Mouse (Mus musculus) neural tube, embryonic 14.5 days (tissue): Measurements from ENCODE around the gene Fam131a. TPM values are rescaled to one million over a fixed set of nuclear protein-coding genes. Genes with fewer than 3 reads are reported as not detected.

Experiments
- ATAC-seq: fragments of 200-750 bp; cut with Nextera tagmentation; 2 replicates; pipeline ENCODE4 v1.8.0; 2017; ENCODE audit warnings: low read depth, mild to moderate bottlenecking, moderate TSS enrichment, moderate library complexity
- H3K27ac ChIP-seq: fragments of 300-500 bp; sonication (generic); 2 replicates; pipeline ENCODE4 v1.5.1; 2014; ENCODE audit warnings: low read depth, mild to moderate bottlenecking, control low read depth, low read length, moderate library complexity, mixed read lengths
- H3K27me3 ChIP-seq: fragments of 300-500 bp; sonication (generic); 2 replicates; pipeline ENCODE4 v1.6.1; 2014; ENCODE audit warnings: low read length; ENCODE audit not compliant: control insufficient read depth, insufficient read depth
- H3K36me3 ChIP-seq: fragments of 300-500 bp; sonication (generic); 2 replicates; pipeline ENCODE4 v1.6.1; 2014; ENCODE audit warnings: low read length, mixed read lengths; ENCODE audit not compliant: control insufficient read depth, insufficient read depth
- H3K4me1 ChIP-seq: fragments of 300-500 bp; sonication (generic); 2 replicates; pipeline ENCODE4 v1.6.1; 2014; ENCODE audit warnings: low read length; ENCODE audit not compliant: control insufficient read depth, insufficient read depth
- H3K4me2 ChIP-seq: fragments of 300-500 bp; sonication (generic); 2 replicates; pipeline ENCODE4 v1.6.1; 2014; ENCODE audit warnings: mild to moderate bottlenecking, low read depth, low read length, control low read depth
- H3K4me3 ChIP-seq: fragments of 300-500 bp; sonication (generic); 2 replicates; pipeline ENCODE4 v1.5.1; 2014; ENCODE audit warnings: low read depth, low read length, control low read depth, mixed read lengths
- H3K9ac ChIP-seq: fragments of 300-500 bp; sonication (generic); replicated peaks from 2 replicates; pipeline ENCODE4 v1.6.1; 2014; ENCODE audit warnings: low read depth, mild to moderate bottlenecking, control low read depth, low read length, mixed read lengths
- H3K9me3 ChIP-seq: fragments of 300-500 bp; sonication (generic); 2 replicates; pipeline ENCODE4 v1.6.1; 2016; ENCODE audit warnings: low read length; ENCODE audit not compliant: control insufficient read depth
- WGBS: fragments of 180-500 bp; shearing (Covaris S2); extraction: QIAGEN DNeasy Blood & Tissue Kit; methylation state at CpG from one replicate; pipeline ENCODE4 v1.1.7; 2014; 5-methylcytosine and 5-hydroxymethylcytosine counted together
- polyA plus RNA-seq: library from polyadenylated mRNA; unstranded; fragments of >200 nt; fragmentation: Nextera tagmentation; extraction: Ambion mirVana; gene quantifications from 2 replicates; pipeline ENCODE4 v1.2.1, GENCODE M21; 2014

Fam131a gene
- polyA plus RNA-seq, 1 experiment from 2014 or later, result 48.2 TPM

GRCm38 (mm10) chr16:20672500-20672902 is 20.5 kb upstream of the Fam131a start:
- no peaks in the 10 kb centered on the region for H3K27me3 ChIP-seq
- peak overlapping the region; percentile 88 for H3K27ac ChIP-seq
- H3K4me2 ChIP-seq, result peak overlapping the region; percentile 96
- peaks cover 13% of the 10 kb centered on the region for H3K4me1 ChIP-seq
- H3K36me3 ChIP-seq, result peaks cover 21% of the 10 kb centered on the region
- peak overlapping the region; percentile 94 for H3K4me3 ChIP-seq
- peak; percentile 97 for ATAC-seq
- H3K9ac ChIP-seq, result peak overlapping the region; percentile 98
- under 1% methylated on average over 38 of the region's 38 CpGs for WGBS
- H3K9me3 ChIP-seq, result no peaks in the 10 kb centered on the region

DNA sequence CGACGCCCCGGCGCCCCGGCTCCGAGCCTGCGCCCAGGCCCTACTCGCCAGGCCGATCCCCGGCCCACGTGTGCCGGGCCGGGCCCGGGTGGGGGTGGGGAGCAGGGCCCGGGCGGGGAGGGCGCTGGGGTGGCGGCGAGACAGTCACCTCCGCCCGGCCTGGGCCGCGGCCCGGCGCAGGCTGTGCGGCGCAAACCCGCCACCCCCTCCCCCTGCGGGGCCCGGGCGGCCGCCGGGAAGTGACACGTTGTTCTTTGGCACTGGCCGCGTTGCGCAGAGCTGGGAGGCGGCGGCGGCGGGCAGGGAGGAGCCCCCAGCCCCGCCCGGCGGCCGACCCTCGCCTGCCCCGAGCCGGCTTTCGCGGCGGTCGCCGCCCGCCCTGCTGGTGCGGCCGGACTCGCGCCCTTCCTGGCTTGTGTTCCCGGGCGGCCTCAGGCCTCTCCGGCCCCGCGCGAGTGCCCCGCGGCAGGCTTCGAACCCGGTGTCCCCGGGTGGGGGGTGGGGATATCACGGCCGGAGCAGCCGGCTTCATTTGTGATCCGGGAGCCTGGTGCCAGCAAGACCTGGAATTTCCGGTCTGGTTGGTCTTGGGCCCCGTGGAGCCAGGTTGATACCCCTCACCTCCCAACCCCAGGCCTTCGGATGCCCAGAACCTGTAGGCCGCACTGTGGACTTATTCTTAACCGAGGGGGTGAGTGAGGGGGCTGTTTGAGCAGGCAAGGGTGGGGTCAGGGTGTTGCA is 19.9 kb upstream of the Fam131a start:
- no peaks in the 10 kb centered on the region for H3K9me3 ChIP-seq
- peak overlapping the region; percentile 96 for H3K4me2 ChIP-seq
- under 1% methylated on average over 57 of the region's 78 CpGs for WGBS

GRCm38 (mm10) chr16:20673706-20674303 is 19.2 kb upstream of the Fam131a start:
- Histone ChIP-seq H3K4me2 (peak overlapping the region; percentile 96), H3K4me3 (peak overlapping the region; percentile 94), H3K27ac (peak overlapping the region; percentile 88; the same call in 1 of the 2 replicates), H3K9me3 (no peaks in the 10 kb centered on the region), H3K4me1 (peaks cover 13% of the 10 kb centered on the region), H3K9ac (peak overlapping the region; percentile 98), H3K36me3 (peaks cover 34% of the 10 kb centered on the region), H3K27me3 (no peaks in the 10 kb centered on the region)
- no peak; the same call in 1 of the 2 replicates for ATAC-seq
- 12% methylated on average over 14 of the region's 14 CpGs for WGBS

More for the DNA sequence above, 19.9 kb upstream of the Fam131a start:
- no peaks in the 10 kb centered on the region for H3K27me3 ChIP-seq
- no peak; the same call in none of the 2 replicates for ATAC-seq
- H3K4me3 ChIP-seq, result peak overlapping the region; percentile 94
- peaks cover 27% of the 10 kb centered on the region for H3K36me3 ChIP-seq
- peak overlapping the region; percentile 88 for H3K27ac ChIP-seq
- peak overlapping the region; percentile 98 for H3K9ac ChIP-seq
- peaks cover 13% of the 10 kb centered on the region for H3K4me1 ChIP-seq

DNA sequence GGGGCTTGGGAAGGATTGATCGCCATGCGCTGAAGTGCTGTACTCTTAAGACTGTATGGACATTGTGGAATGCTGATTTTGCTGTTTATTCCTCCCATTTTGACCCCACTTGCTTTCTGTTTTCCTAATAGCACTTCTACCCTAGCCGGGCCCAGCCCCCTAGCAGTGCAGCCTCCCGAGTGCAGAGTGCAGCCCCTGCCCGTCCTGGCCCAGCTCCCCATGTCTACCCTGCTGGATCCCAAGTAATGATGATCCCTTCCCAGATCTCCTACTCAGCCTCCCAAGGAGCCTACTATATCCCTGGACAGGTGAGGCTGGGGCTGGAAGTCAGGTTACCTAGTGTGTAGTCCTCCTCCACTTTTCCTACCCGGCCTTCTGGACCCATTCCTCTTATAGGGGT is 17.8 kb upstream of the Fam131a start:
- no peak overlapping the region for H3K4me3 ChIP-seq
- whole genome bisulfite sequencing, result 92% methylated on average over 6 of the region's 6 CpGs
- H3K4me2 ChIP-seq, result no peak overlapping the region
- no peak overlapping the region for H3K27ac ChIP-seq
- H3K36me3 ChIP-seq, result peaks cover 45% of the 10 kb centered on the region
- ATAC-seq, result no peak
- peaks cover 13% of the 10 kb centered on the region for H3K4me1 ChIP-seq
- no peaks in the 10 kb centered on the region for H3K9me3 ChIP-seq
- no peak overlapping the region for H3K9ac ChIP-seq
- H3K27me3 ChIP-seq, result no peaks in the 10 kb centered on the region

- ATAC-seq, result no peak
- H3K4me2 ChIP-seq, result no peak overlapping the region
- H3K9ac ChIP-seq, result no peak overlapping the region
- no peaks in the 10 kb centered on the region for H3K9me3 ChIP-seq
- H3K36me3 ChIP-seq, result peaks cover 59% of the 10 kb centered on the region
- no peak overlapping the region for H3K4me3 ChIP-seq
- whole genome bisulfite sequencing, result 92% methylated on average over 4 of the region's 4 CpGs
- peaks cover 13% of the 10 kb centered on the region for H3K4me1 ChIP-seq
- H3K27ac ChIP-seq, result no peak overlapping the region
- H3K27me3 ChIP-seq, result no peaks in the 10 kb centered on the region
Observed at GRCm38 (mm10) chr16:20676702-20677101, 16.3 kb upstream of the Fam131a start.

DNA sequence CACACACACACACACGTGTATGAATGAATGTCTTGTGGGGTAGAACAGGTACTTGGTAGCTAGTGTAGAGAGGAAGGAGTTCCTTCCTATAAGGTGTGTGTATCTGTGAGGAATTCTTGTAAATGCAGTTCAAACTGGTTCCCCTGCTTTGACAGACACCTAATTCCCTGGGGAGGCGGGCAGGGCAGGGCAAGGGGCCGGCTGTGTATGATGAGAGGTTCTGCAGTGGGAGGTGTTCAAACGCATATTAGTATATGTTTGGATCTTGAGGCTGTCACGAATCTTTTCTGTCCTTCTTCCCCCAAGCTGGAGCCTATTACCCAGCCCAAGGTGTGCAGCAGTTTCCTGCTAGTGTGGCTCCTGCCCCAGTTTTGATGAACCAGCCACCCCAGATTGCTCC is 15.7 kb upstream of the Fam131a start:
- Histone ChIP-seq H3K9me3 (no peaks in the 10 kb centered on the region), H3K9ac (no peak overlapping the region), H3K4me1 (peaks cover 13% of the 10 kb centered on the region), H3K27ac (no peak overlapping the region), H3K36me3 (peaks cover 66% of the 10 kb centered on the region), H3K4me2 (no peak overlapping the region), H3K4me3 (no peak overlapping the region), H3K27me3 (no peaks in the 10 kb centered on the region)
- no peak for ATAC-seq
- WGBS, result 87% methylated on average over 5 of the region's 5 CpGs

DNA sequence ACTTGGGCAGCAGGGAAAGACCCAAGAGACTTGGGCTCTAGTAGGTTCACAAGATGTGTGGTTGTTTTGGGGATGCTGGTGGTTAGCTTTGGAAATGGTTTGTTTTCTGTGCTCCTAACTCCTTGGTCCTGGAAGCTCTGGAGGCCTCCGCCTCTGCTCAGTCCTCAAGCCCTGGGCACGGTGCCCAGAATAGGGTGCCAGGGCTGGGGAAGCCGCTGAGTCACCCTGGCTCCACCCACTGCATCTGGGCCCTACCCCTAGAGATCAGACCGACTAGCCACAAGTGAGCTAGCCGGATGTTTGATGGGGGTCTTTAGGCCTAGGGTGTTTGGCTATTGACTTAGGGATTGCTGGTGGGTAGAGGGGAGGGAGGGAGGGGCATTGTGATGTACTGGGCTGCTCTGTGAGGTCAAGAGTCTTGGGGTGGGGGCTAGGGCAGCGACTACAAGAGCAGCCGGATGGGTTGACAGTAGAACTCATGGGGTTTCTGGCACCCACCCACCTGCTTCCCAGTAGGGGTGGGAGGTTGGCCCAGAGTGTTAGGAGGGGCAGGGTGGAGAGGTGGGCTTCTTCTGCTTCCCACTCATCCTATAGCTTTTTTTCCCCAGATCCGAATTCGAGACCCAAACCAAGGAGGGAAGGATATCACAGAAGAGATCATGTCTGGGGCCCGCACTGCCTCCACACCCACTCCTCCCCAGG is 14.9 kb upstream of the Fam131a start:
- Histone ChIP-seq H3K4me1 (peaks cover 13% of the 10 kb centered on the region), H3K9ac (no peak overlapping the region), H3K9me3 (no peaks in the 10 kb centered on the region), H3K4me3 (no peak overlapping the region), H3K4me2 (no peak overlapping the region), H3K27ac (no peak overlapping the region), H3K36me3 (peaks cover 71% of the 10 kb centered on the region), H3K27me3 (no peaks in the 10 kb centered on the region)
- ATAC-seq, result no peak
- 81% methylated on average over 10 of the region's 10 CpGs for WGBS

GRCm38 (mm10) chr16:20690774-20691173 is 2.3 kb upstream of the Fam131a start:
- Histone ChIP-seq H3K27me3 (no peaks in the 10 kb centered on the region), H3K36me3 (peaks cover 46% of the 10 kb centered on the region), H3K9ac (no peak overlapping the region), H3K9me3 (no peaks in the 10 kb centered on the region), H3K4me3 (no peak overlapping the region), H3K27ac (no peak overlapping the region), H3K4me2 (no peak overlapping the region), H3K4me1 (peaks cover 25% of the 10 kb centered on the region)
- WGBS, result 91% methylated on average over 3 of the region's 3 CpGs
- no peak for ATAC-seq

DNA sequence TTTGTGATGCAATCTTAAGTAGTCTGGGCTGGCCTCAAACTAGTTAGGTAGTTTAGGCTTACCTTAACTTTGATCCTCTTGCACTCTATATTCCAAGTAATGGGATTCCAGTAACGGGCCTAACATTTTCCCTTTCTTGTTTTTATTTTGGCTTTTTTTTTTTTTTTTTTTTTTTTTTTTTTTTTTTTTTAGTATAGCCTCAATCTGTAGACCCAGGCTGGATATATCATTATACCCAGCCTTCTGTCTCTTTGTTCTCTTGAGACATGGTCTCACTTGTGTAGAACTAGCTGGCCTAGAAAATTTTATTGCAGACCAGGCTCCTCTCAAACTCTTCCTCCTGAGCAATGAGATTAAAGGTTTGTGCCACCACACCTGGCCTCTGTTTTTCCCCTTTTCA is 1.4 kb upstream of the Fam131a start:
- Histone ChIP-seq H3K27me3 (no peaks in the 10 kb centered on the region), H3K4me3 (no peak overlapping the region), H3K4me1 (peaks cover 33% of the 10 kb centered on the region), H3K9me3 (no peaks in the 10 kb centered on the region), H3K36me3 (peaks cover 38% of the 10 kb centered on the region), H3K9ac (no peak overlapping the region), H3K27ac (no peak overlapping the region), H3K4me2 (no peak overlapping the region)
- no peak for ATAC-seq
- WGBS, result 72% methylated on average over 1 of the region's 1 CpGs
